Mouse (Mus musculus) thymus, adult 2 months (tissue): Measurements from ENCODE around the gene Pfdn4. TPM values are rescaled to one million over a fixed set of nuclear protein-coding genes. Genes with fewer than 3 reads are reported as not detected.
A peak's percentile ranks its signal among the peaks of the same experiment; 100 is the strongest.

Source experiments
- DNase-seq: peaks from one replicate; pipeline ENCODE4 v3.0.0; 2021
- H3K27ac ChIP-seq: fragments of 200-500 bp; 2 replicates; pipeline ENCODE4 v1.5.1; 2012; ENCODE audit warnings: low read length, control low read depth; ENCODE audit not compliant: control insufficient read depth, insufficient read depth
- H3K27me3 ChIP-seq: fragments of 200-500 bp; 2 replicates; pipeline ENCODE4 v1.6.1; 2012; ENCODE audit warnings: mild to moderate bottlenecking, low read length, moderate library complexity, mixed read lengths; ENCODE audit not compliant: control insufficient read depth, insufficient read depth
- H3K36me3 ChIP-seq: fragments of 200-500 bp; 2 replicates; pipeline ENCODE4 v1.6.1; 2012; ENCODE audit warnings: mild to moderate bottlenecking, low read length, moderate library complexity; ENCODE audit not compliant: control insufficient read depth, insufficient read depth
- H3K4me1 ChIP-seq: fragments of 200-500 bp; replicated peaks from 2 replicates; pipeline ENCODE4 v1.6.1; 2012; ENCODE audit warnings: low read length; ENCODE audit not compliant: control insufficient read depth, insufficient read depth
- H3K4me3 ChIP-seq: fragments of 200-500 bp; 2 replicates; pipeline ENCODE4 v1.5.1; 2012; ENCODE audit warnings: mild to moderate bottlenecking, low read length, control low read depth, moderate library complexity; ENCODE audit not compliant: control insufficient read depth, insufficient read depth
- CTCF ChIP-seq: fragments of 200-500 bp; IDR thresholded peaks from 2 replicates; pipeline ENCODE4 v1.5.1; 2012; ENCODE audit warnings: mild to moderate bottlenecking, control low read depth, low read length, moderate library complexity, borderline replicate concordance; ENCODE audit not compliant: control insufficient read depth, poor library complexity, insufficient read depth; ENCODE audit errors: extremely low read depth
- POLR2A ChIP-seq: fragments of 200-500 bp; IDR thresholded peaks from 2 replicates; pipeline ENCODE4 v1.6.1; 2012; ENCODE audit warnings: mild to moderate bottlenecking, low read length, control low read depth, moderate library complexity; ENCODE audit not compliant: control insufficient read depth, poor library complexity, insufficient read depth; ENCODE audit errors: extremely low read depth
- WGBS: fragments of 180-500 bp; shearing (Covaris S2); methylation state at CpG from one replicate; pipeline ENCODE4 v1.1.7; 2018; 5-methylcytosine and 5-hydroxymethylcytosine counted together
- polyA plus RNA-seq: library from polyadenylated mRNA; depleted of rRNA; stranded (reverse); fragments of >200 nt; gene quantifications from 2 replicates; pipeline ENCODE4 v1.2.3, GENCODE M21; 2012

Pfdn4 gene
- polyA plus RNA-seq, 1 experiment = 12.0 TPM

GRCm38 (mm10) chr2:170459805-170460204 lies 36.4 kb upstream of the Pfdn4 start:
- H3K36me3 ChIP-seq = no peaks in the 10 kb centered on the region
- no peak overlapping the region for H3K4me3 ChIP-seq
- TF ChIP-seq CTCF (no peak), POLR2A (no peak)
- H3K27ac ChIP-seq = no peak overlapping the region
- H3K4me1 ChIP-seq = no peaks in the 10 kb centered on the region
- H3K27me3 ChIP-seq = no peaks in the 10 kb centered on the region
- 45% methylated on average over 9 of the region's 9 CpGs for WGBS
- no peak for DNase-seq

- no peak for DNase-seq
- 72% methylated on average over 7 of the region's 7 CpGs for WGBS
- H3K36me3 ChIP-seq = no peaks in the 10 kb centered on the region
- TF ChIP-seq CTCF = no peak
- TF ChIP-seq POLR2A = no peak
- no peak overlapping the region for H3K27ac ChIP-seq
- H3K4me3 ChIP-seq = no peak overlapping the region
- no peaks in the 10 kb centered on the region for H3K4me1 ChIP-seq
- no peaks in the 10 kb centered on the region for H3K27me3 ChIP-seq
Measured at GRCm38 (mm10) chr2:170461652-170462051, 34.6 kb upstream of the Pfdn4 start.

DNA sequence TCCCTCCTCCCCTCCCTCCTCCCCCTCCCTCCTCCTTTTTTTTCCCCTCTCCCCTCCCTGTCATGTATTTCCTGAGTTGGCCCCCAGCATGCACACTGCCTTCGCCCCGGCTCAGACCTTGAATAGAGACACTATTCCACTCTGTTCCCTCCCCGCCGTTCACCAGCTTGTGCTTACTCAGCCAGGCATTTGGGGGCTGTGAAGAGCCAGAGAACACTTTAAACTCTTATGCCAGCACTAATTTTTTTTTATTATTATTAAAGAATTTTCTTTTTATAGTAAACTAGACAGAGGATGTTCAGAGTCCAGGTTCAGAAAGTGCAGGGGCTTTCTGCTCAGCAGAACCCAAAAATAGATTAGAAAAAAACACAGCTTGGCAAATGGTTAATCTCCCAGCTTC lies 31.4 kb upstream of the Pfdn4 start:
- Histone ChIP-seq H3K27me3 (no peaks in the 10 kb centered on the region; the same call in 1 of the 2 replicates), H3K27ac (no peak overlapping the region), H3K4me1 (no peaks in the 10 kb centered on the region), H3K36me3 (no peaks in the 10 kb centered on the region), H3K4me3 (no peak overlapping the region)
- TF ChIP-seq CTCF (no peak), POLR2A (no peak)
- no peak for DNase-seq
- 61% methylated on average over 4 of the region's 4 CpGs for WGBS

- no peak overlapping the region for H3K4me3 ChIP-seq
- H3K4me1 ChIP-seq = no peaks in the 10 kb centered on the region
- no peaks in the 10 kb centered on the region; the same call in 1 of the 2 replicates for H3K27me3 ChIP-seq
- DNase-seq = peak; percentile 30
- H3K27ac ChIP-seq = no peak overlapping the region
- TF ChIP-seq CTCF (no peak), POLR2A (no peak)
- no peaks in the 10 kb centered on the region for H3K36me3 ChIP-seq
Measured at GRCm38 (mm10) chr2:170468009-170468408, 28.2 kb upstream of the Pfdn4 start.

DNA sequence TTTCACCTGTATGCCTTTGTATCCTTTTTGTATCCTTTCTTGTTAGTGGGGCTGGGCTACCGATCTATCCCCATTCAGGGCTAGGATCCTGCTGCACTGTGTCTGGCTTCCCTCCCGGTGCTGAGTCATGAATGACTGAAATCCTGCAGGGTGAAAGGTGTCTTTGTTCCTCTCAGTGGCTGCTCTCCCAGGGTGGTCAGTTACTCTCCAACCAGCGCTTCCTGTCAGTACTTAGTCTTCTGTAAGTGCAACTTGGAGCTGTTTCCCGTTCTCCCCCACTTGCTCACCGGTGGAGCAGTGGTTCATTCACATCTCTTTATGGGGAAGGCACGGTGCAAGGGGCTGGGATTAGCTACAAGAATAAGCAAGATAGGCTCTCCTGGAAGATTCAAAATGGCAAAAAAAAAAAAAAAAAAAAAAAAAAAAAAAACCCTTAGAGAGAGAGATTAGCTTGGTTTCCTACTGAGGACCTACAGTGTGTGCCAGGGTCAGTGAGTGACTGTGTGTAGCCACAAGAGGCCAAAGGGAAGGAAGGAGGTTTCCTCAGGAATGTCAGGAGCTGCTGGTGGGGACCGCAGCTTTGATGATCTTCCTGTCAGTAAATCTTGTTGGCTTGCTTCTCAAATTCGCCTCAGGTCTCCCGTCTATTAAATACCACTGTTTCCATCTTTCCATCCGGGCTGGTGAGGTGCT lies 26.5 kb upstream of the Pfdn4 start:
- no peaks in the 10 kb centered on the region for H3K36me3 ChIP-seq
- no peak overlapping the region for H3K27ac ChIP-seq
- 1% methylated on average over 10 of the region's 10 CpGs for WGBS
- DNase-seq = no peak
- TF ChIP-seq CTCF (no peak), POLR2A (no peak)
- H3K4me3 ChIP-seq = no peak overlapping the region
- no peaks in the 10 kb centered on the region; the same call in 1 of the 2 replicates for H3K27me3 ChIP-seq
- H3K4me1 ChIP-seq = no peaks in the 10 kb centered on the region

DNA sequence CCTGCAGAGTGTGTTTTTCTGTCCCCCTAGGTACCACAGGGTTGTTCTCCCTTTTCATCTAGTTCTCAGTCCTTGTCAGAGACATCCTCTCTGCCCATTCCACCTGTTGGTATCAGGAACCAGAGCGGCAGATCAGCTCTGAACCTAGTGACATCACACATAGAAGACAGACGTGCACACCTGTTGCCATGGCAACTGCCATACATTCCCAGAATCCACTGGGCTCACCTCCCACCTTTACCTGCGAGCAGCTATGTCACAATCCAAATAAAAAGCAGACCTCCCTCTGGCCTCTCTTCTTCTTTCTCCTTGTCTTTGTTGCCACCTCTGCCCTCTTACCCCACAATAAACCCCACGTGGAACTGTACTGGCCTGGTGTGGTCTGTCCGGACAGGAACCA lies 25.6 kb upstream of the Pfdn4 start:
- H3K27me3 ChIP-seq = no peaks in the 10 kb centered on the region; the same call in 1 of the 2 replicates
- no peaks in the 10 kb centered on the region for H3K4me1 ChIP-seq
- no peak overlapping the region for H3K27ac ChIP-seq
- no peak for DNase-seq
- TF ChIP-seq POLR2A (no peak), CTCF (no peak)
- no peak overlapping the region for H3K4me3 ChIP-seq
- no peaks in the 10 kb centered on the region for H3K36me3 ChIP-seq
- 77% methylated on average over 5 of the region's 5 CpGs for WGBS
